Mouse (Mus musculus) gastrocnemius, adult 8-10 months (tissue): Measurements from ENCODE around the gene Gapdhs. TPM values are rescaled to one million over a fixed set of nuclear protein-coding genes. Genes with fewer than 3 reads are reported as not detected.
"Not testable (repeated sequence)": the region's sequence is repeated elsewhere in the genome, so short reads cannot be mapped to it uniquely, and the experiment has no call there.

Experiments
- DNase-seq, 2 experiments: peaks; one replicate each; pipeline ENCODE4 v3.0.0; 2022; ENCODE audit warnings: low spot score in 2 of 2
- total RNA-seq, 4 experiments: library from RNA; stranded (reverse); gene quantifications; 2 replicates each; pipeline ENCODE4 v1.2.4; 2022

Gapdhs gene
- total RNA-seq, 4 experiments from 2014 or later: not detected

DNA sequence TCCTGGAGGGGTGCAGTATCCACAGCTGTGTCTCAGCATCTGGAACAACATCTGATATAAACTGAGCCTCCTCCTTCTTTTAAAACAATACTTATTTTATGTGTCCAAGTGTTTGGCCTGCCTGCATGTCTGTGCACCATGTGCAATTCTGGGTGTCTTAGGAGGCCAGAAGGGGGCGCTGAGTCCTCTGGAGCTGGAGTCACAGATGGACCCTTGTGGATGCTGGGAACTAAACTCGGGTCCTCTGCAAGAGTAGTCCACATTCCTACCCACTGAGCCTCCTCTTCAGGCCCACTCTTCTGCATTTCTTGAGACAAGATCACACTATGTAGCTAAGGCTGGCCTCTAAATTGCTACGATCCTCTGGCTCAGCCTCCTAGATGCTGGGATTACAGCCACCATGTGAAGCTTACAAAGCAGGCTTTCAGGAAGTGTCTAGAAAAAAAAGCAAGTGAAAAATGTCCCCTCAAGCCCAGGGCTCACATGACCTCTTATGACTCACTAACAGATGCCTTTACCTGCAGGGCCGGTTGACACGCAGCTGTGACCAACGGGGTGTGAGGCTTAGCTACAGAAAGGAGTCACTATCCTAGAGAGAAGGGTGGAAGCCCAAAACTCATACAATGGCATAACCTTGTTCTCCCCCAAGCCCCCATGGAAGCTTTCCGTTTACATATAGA, 4.2 kb upstream of the Gapdhs start:
- no peak for DNase-seq

GRCm38 (mm10) chr7:30744022-30744598, 629 bp upstream of the Gapdhs start:
- DNase-seq: no peak

DNA sequence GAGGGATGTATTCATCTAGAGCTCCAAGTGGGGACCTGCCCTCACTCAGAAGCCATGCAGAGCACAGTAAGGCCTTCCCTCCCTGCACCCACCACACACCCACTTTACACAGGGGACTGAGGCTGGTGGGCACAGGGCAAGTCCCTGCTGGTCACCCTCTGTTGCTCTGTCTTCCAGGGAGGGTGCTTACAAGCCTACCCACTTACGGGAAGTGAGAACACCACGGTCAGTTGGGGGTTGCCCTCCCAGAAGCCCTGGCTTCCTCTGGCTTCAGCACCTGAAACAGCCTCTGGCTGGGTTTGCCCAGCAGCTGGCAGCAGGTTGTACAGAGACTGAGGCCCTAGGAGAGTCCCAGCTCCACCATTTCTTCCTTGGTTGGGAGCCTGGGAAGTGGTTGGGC, 911 bp downstream of the Gapdhs start:
- DNase-seq: not testable (repeated sequence)

GRCm38 (mm10) chr7:30736211-30736610, 7.3 kb downstream of the Gapdhs start:
- no peak for DNase-seq

DNA sequence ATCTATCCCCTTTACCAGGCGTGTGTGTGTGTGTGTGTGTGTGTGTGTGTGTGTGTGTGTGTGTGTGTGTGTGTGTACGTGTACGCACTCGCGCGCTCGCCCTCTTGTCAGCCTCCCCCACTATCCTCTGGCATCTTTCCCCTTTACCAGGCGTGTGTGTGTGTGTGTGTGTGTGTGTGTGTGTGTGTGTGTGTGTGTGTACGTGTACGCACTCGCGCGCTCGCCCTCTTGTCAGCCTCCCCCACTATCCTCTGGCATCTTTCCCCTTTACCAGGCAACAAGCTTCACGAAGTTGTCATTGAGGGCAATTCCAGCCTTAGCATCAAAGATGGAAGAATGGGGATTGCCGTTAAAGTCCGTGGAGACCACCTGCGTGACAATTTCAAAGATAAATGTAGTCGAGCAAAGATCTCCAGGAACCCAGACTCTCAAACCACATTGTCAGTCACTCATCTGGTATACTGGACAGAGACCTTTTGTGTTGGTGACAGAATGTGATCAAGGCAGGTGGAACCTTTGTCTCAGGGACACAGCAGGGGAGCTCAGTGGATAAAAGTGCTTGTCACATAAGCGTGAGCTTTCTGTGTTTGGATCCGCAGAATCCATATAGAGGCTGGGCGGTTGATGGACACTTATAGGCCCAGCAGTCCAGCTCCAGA, 13.3 kb downstream of the Gapdhs start:
- DNase-seq: not testable (repeated sequence)

GRCm38 (mm10) chr7:30729396-30730063, 14.0 kb downstream of the Gapdhs start, which contains the start of gene Tmem147:
Gene Tmem147 (minus strand): TSS chr7:30729540.
- DNase-seq: peak; percentile 91 to 92

DNA sequence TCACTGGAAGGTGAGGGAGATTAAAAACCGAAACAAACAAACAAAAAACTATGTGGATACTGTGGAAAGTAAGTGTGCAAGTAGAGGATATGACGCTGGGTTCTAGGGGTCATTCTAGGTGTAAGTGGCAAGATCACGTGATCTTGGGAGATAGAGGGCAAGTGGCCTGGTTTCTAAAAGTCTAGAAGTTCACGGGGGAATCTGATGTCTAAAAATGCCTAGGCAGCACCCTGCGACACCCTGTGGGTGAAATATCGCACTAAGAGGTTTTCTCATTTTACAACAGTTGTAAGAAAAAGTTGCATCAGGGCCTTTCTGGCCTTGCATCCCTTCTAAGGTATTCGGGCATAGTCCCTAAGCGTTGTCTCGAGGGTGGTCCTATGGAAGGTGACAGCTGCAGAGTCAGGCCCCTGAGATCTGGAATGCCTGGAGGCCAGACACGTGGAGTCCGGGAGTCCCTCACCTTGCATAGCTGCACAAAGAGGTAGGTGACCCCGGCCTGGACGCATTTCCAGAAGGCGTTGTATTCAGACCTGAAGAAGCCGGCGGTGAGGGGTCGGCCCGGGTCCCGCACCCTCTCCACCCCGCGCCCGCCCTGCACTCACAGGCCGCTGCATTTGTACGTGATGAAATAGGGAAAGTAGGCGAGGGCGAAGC, 14.6 kb downstream of the Gapdhs start:
- no peak for DNase-seq

- DNase-seq: no peak
Observed at GRCm38 (mm10) chr7:30728214-30728613, 15.3 kb downstream of the Gapdhs start.

- DNase-seq: no peak
Observed at GRCm38 (mm10) chr7:30723274-30723953, 20.1 kb downstream of the Gapdhs start.

GRCm38 (mm10) chr7:30721286-30721685, 22.2 kb downstream of the Gapdhs start:
- no peak for DNase-seq

GRCm38 (mm10) chr7:30719669-30720068, 23.8 kb downstream of the Gapdhs start:
- DNase-seq: no peak

- DNase-seq: peak in 1 of 2 experiments; percentile 16
Observed at GRCm38 (mm10) chr7:30717716-30718046, 25.8 kb downstream of the Gapdhs start.

GRCm38 (mm10) chr7:30717006-30717715, 26.3 kb downstream of the Gapdhs start:
- peak in 1 of 2 experiments; percentile 25 for DNase-seq

- DNase-seq: no peak
Observed at GRCm38 (mm10) chr7:30711942-30712341, 31.5 kb downstream of the Gapdhs start, which contains the start of gene Atp4a. Gene Atp4a (plus strand): TSS chr7:30712209.

- no peak for DNase-seq
Observed at GRCm38 (mm10) chr7:30707441-30707840, 36.0 kb downstream of the Gapdhs start.

DNA sequence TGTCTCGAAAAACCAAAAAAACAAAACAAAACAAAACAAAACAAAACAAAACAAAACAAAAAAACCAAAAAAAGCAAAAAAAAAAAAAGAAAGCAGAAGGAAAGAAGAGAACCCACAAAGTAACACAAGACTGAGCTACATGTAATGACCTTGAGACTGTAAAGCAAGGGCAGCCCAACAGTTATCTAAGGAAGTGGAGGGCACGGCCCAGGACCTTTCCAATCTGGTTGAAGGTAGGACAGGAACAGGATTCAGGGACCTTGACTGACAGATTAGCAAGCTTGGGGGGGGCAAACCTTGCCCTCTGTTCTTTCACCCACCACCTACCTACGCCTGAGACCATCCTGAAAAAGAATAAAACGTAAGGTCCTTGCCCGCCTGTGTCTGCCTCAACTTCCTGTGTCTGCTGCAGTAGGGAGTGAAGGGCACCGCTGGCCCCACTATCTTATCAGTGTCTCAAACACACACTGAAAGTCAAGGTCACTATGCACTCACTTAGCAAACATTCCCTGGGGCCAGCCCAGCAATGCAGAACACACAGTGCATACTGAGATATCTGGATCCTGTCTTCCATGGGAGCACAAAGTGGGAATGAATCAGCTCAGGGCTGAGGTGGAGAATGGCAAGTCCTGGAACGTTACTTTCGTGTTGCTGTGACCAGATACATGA, 37.1 kb downstream of the Gapdhs start:
- no peak for DNase-seq

DNA sequence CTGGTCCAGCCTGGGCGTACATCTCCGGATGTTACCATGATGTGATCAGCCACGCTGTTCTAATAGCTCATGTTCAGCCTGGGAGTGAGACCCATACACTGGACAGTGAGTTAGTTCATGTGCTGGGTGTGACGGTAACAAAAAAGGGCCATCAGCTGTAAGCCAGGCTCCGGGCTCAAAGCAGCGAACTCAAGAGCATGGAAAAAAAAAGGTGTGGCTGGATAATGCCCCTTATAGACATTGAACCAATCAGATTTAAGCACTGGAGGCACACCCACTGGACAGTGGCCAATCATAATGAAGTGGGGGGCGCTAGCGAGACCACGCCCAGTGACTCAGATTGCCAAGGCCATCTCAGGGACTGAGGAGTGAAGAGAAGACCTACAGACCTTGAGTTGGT, 44.9 kb downstream of the Gapdhs start, which contains the start of gene 2200002J24Rik:
2200002J24Rik (plus strand) TSS at position 338 of the 400 bp plus-strand sequence.
- no peak for DNase-seq

DNA sequence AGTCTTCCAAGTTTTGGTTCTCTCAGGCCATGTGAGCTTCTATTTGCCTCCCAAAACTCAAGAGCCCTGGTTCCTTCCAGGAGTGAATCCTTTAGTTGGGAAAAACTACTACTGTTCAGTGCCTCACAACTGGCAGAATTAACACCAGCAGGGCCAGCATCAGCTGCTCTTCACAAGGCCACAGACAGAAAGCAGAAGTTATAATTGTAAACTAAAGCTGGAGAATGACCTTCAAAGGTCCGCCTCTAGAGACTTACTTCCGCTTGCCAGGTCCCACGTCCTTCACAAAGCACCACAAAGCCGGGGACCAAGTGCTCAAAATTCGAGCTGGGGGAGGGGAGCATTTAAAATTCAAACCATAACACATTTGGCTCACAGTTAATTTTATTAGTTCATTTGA, 45.4 kb downstream of the Gapdhs start:
- DNase-seq: no peak

DNA sequence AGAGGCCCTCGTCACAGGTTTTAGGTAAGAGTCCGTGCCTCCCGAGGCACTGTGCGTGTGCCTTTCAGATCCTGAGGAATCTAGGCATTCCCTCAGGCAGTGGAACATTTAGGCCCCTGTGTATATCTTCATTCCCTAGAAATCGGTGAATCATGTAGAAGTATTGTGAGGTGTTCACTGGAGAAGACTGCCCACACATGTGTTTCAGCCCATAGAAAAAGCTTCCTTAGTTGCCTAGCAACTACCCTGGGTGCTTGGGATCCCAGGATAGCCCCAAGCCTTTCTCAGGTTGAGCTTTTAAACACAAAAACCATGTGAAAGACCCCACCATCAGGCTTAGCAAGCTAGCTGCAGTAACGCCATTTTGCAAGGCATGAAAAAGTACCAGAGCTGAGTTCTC, 55.2 kb downstream of the Gapdhs start:
- no peak for DNase-seq

GRCm38 (mm10) chr7:30683425-30683824, 60.1 kb downstream of the Gapdhs start:
- no peak for DNase-seq
